Mouse (Mus musculus) 3T3-L1 (cell line): ENCODE measurements at regions not wholly inside any gene's neighbourhood (a gene's known extent, or its start where the extent isn't known, plus 50 kb on each side); places are given as distances from the start of the nearest gene placed in this dataset.

ENCODE experiments used
- DNase-seq: peaks from one replicate; pipeline ENCODE4 v3.0.0-alpha.2; 2015; ENCODE audit warnings: low read depth, low spot score

DNA sequence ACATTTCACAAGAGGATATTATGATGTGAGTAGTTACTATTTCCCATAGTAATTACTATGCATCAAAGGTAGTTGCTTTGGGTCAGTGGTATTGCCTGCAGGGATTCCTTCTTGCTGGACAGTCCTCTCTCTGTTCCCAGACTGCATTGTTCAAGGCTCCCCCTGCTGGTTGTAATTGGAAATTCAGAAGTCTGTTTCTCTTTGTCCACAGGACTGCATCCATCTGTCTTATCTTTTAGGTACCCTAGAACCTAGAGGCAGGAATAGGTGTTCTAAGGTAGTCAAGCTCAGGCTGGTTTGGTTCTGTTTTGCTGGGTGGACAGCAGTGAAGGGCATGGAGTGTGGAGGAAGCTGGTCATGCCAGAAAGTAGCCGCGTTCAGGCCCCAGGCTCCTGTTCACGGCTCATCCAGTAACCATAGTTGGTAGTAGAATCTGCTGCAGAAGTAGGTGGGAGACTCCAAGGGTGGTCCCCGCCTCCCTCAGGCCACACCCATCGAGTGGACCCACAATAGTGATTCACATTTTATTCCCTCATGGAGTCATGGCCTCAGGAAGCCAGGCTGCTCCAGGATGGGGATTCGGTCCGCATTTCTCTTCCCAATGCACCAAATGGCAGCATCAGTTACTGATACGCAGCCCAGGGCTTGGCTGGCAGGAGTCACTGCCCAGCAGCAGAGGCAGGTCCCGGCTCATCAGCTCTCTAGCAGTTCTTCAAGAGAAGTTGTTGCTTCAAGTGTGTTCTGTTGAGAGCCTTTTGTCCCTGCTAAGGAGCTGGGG, 51.7 kb upstream of the Caprin1 start:
- DNase-seq, result peak; percentile 89

DNA sequence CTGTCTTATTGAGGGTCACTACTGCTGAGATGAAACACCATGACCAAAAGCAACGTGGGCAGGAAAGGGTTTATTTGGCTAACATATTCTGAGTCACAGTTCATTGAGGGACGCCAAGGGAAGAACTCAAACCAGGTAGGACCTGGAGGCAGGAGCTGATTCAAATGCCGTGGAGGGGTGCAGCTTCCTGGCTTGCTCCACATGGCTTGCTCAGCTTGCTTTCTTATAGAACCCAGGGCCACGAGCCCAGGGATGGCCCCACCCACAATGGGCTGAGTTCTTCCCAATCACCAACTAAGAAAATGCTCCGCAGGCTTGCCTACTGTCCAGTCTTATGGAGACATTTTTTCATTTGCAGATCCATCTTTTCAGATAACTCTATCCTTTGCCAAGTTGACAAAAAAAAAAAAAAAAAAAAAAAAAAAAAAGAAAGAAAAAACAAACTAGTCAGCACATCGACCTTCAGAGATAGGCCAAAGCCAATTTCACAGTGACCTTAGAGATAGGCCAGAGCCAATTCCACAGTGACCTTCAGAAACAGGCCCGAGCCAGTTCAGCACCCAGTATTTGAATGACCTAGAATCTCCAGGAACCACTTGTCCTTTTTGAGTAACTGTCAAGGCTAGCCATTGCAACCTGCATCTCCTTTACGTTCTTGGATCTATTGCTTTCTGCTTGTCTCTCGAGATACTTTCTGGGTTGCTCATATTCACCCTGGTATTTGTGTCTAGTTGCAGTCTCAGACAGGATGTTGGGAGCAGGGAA, 52.5 kb upstream of the Caprin1 start:
- no peak for DNase-seq

DNA sequence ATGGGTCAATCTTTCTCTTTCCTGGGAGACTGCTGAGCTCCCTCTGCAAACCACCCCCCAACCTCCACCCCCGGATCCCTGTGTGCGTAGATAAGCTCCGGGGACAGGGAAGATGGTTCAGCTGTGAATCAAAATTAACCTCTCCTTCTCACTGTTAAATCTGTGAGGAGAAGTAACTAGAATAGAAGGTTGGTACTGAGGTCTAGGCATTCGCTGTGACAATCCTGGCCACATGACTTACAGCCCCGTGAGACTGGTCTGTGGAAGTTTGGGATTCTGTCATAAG, 53.0 kb upstream of the Caprin1 start:
- no peak for DNase-seq

DNA sequence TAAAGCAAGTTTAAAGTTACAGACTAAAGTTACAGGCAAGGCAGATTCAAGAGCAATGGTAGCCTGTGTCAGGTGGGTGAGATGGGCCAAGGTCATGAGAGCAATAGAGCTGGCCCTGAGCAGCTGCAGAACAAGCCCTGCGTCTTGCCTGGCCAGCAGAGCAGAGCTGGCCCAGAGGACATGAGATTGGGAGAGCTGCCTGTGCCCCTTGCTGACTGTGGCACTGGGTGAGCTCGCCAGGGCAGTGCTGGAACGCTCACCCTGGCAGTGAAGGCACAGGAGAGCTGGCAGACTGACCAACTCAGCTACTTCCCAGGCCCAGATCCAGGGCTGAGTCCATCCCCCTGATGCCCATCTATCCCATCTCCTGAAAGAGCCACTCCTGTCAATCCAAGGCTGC, 53.7 kb upstream of the Caprin1 start:
- DNase-seq, result no peak

DNA sequence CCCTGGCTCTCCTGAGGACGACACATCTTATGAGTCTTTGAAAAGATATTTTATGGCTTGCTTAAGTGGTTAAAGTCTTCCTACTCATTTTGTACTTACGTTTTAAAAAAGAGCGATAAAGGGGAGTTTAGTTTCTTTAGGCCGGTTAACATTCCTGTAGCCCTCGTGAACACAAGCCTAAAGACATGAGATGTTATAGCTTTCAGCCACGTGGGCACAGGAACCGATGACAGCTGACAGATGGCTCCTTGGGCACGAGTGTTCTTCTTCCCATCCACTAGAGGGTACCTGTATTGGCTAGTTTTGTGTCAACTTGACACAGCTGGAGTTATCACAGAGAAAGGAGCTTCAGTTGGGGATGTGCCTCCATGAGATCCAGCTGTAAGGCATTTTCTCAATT, 63.8 kb upstream of the Caprin1 start:
- DNase-seq, result no peak

DNA sequence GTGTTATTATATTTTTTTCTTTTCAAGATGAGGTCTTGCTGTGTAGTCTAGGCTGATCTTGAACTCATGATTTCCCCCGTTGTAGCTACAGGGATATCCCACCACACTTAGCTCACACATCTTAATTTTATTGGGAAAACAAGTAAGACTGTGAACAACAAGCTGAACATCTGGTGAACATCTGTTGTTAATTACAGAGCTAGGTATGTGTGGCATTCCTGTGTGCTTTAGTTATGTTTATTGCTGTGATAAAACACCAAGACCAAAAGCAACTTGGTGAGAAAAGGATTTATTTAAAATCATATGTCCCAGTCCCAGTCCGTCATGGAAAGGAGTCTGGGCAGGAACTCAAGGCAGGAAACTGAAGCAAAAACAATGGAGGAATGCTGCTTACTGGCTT, 66.8 kb upstream of the Caprin1 start:
- DNase-seq, result peak; percentile 34

DNA sequence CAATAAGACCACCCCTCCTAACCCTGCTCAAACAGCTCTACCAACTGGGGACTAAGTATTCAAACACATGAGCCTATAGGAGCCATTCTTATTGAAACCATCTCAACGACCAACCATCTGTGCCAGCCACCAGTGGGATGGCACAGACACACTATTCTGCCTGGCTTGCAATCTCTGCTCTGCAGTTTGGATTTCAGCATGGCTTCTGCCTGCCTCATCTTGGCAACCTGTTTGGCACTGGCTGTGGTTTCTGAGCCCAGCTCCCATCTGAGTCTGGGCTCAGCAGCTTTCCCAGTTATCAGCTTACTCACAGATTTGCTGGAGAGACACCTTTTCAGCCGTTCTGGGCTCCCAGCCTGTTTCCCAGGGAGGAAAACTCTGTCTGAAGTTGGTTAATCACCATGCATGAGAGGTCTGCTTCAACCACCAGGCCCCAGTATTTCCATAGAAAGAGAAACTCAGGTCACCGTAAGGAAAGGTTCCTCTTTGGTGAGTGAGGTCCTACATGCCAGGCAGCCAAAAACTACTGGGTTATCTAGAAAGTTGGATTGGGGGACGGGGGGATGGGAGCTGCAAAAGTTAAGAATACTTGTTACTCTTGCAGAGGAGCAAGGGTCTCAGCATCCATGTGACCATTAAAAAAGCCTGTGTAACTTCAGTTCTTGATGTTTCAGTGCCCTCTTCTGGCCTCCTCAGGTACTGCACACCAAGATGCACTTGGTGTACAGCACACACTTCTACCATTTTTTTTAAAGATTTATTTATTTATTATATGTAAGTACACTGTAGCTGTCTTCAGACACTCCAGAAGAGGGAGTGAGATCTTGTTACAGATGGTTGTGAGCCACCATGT, 68.1 kb upstream of the Caprin1 start:
- peak; percentile 75 for DNase-seq

DNA sequence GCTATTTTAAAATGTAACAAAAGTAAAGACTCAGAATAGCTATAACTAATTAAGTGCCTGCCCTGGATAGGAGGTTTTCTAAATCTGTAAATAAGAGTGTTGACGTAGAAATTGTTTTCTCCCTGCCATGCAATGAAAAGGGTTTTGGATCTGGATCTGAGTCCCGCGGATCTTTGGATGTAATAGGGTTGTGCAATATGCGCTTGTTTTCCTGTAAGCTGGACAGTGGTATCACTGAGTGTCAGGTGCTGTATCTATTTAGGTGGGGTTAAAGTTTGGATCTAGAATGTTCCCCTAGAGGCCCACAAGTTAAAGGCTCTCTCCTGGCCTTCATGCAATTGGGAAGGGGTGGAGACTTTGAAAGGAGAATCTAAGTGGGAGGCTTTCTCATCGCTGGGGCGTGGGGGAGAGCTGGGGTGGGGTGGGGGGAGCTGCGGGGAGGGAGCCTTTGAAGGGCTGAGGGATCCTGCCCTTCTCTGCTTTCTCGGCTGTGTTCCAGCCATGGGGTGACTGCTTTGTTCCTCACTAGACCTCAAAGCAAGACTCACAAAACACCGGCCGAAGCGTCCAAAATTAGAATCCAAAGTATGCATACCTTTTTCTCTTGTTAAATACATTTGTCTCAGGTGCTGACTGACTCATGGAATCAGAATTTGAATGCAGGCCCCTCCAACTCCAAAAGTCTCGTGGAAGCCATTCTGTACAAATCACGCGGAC, 70.0 kb upstream of the Caprin1 start:
- no peak for DNase-seq

DNA sequence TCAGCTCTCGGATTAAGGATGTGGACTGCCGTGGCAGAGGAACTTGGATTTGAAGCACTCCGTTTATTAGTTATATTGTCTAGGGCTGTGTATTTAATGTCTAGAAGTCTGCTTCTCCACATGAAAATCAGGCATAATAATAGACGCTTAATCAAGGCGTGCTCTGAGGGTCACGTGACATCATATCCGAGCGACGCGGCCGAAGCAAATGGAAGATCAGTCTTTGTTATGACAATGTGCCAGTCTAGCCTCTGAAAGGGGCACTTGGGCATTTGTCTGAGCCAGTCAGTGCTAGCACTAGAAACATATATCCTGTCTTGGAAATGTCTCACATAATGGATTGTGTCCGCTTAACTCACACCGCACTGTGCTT, 70.5 kb upstream of the Caprin1 start:
- DNase-seq, result no peak

DNA sequence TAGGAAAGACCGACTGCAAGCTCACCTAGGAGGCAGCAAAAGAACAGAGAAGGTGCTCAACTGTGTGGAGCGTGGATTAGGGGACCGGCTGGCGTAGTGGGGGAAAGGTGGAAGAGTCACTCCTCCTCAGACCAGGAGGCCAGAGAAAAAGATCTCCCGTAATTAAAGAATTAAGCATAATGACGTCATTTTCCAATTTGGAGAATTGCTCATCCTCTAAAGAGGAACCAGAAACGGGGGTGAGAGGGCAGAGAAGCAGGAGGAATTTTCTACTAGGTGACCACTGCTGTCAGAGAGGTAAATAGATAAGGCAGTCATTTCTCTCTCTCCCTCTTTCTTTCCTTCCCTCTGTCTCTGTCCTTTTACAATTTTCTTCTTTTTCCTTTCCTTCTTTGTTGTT, 71.2 kb upstream of the Caprin1 start:
- DNase-seq, result no peak

DNA sequence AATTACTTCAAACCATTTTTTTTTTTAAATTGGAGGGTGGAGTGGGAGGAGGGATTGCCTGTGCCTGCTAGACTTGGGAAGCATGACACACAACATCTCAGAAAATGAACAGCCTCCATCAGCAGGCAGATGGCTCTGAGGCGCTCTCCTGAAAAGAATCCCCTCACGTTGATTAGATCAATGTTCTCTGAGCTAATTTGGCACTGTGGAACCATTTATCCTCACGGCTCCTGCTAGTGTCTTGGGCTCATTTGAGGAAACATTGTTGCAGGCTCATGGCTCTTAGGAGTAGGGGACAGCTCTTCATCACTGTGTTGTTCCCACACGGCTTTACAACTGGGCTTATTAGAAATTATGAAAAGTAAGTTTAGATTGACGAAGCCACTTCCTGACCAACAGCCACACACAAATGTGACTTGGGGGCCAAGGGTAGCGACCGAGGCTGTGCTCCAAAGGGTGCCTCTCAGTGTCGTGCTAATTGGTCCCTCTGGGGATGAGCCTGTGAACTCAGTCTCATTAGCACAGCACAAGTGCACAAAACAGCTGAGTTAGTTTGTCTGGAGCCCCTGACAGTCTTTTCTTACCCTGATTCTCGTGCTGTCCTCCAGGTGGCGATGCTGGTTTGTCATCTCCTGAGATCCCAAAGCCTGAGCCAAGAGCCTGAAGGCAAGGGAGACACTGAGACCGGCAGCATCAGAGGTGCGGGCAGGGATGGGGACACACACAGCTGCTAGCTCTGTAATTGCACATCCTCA, 74.2 kb upstream of the Caprin1 start:
- DNase-seq, result peak; percentile 76

DNA sequence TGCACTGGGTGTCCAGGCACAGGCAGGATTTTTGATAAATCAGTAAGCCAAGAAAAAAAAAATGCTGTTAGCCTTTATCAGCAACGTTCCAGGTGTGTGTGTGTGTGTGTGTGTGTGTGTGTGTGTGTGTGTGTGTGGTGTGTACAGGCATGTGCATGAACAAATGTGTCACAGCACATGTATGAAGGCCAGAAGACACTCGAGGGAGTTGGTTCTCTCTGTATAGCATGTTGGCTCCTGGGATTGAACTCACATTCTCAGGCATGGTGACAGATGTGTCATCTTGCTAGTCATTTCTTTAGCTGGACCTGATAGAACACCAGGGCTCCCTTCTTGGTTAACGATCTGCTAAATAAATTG, 74.8 kb upstream of the Caprin1 start:
- no peak for DNase-seq

DNA sequence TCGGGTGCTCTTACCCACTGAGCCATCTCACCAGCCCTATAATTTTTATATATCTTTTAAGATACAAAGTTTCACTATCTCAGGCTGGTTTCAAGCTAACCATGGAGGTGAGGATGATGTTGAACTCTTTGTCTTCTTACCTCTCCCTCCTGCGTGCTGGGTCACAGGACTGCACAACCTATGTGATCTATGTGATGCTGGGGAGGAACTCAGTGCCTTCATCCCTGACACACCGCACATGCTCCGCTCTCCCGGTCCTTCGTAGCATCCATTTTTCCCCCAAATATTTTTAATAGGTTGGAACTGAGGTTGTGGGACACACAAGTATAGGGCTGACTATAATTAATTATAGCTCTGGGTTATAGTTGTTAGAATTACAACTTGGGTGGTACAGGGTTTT, 75.9 kb upstream of the Caprin1 start:
- DNase-seq, result no peak

DNA sequence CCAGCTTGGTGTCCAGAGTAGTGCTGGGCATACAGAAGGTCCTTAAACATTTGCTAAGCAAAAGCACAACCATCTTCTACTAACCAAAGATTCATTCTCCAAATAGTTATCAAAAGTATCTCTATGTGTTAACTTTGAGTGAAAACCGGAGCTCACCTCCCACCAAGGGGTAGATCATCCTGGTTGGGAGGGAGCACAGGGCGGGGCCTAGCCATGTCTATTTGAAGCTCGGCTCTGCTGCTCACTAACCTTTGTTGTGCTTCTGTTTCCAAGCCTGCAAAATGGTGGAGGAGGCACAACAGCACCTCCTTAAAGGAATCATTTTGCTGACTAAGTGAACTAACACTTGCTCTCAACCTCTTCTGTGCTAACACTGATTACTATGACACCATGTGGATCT, 77.0 kb upstream of the Caprin1 start:
- DNase-seq, result no peak

DNA sequence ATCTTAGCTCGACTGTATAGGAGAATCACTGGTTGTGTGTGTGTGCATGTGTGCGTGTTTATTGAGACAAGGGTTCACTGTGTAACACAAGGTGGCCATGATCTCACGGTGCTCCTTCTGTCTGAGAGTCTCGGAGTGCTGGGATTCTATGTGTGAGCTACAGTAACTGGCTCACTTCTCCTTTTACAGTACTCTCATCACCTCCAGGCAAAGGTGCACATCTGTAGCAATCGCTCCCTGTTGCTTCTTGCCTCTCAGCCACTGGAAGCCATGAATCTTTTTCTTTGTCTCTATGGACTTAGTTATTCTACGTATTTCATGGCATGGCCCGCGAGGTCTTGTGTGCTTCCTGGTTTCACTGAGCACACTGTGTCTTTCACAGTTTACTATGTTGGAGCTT, 78.3 kb upstream of the Caprin1 start:
- DNase-seq, result no peak

DNA sequence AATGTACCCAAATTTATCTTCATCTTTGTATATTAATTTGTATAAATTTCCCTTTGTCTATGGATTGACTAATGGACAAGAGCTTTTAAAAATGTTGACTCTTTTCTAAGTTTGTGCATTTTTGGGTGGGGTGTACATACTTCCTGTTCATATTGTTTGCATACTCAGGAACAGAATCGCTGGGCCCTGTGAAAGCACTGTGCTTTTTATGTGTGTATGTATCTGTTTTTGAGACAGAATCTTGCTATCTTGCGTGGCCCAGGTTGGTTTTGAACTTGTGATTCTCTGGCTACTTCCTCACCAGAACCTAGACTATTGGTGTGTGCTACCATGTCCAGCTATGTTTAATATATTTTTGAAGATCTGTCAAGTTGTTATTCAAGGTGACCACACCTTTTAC, 78.8 kb upstream of the Caprin1 start:
- DNase-seq, result no peak

DNA sequence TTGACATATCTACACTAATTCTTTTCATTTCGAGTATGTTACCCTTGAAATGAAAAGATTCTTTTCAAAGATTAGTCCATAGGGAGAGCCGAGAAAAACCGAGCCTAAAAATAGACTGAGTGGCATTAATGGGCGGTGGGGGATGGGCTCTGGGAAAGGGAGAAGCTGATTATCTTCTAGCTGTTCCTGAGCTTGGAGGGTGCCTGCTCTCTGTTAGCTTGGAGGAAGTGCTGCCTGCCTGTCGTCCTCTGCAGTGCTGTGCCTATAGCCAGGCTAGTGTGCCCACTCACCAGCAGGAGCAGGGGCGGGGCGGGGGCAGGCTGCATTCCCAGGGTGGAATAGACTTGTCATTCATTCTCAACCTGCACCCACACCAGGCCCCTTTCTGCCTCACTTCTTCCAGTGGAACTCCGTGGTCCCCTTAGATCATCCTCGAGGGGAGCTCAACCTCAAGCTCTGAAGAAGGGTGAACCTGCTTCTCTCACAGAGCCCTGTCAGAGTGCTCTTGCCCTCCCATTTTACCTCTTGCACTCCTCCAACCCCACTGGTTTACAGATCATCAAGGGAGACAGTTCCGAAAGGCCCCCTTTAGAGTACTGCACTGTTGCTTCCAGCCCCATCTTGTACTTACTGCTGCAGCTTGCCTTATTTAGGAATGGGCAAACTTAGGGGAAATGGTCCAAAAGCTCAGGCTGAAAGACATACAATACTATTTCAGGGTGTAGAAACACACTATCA, 76.6 kb upstream of the Lmo2 start:
- DNase-seq, result no peak

DNA sequence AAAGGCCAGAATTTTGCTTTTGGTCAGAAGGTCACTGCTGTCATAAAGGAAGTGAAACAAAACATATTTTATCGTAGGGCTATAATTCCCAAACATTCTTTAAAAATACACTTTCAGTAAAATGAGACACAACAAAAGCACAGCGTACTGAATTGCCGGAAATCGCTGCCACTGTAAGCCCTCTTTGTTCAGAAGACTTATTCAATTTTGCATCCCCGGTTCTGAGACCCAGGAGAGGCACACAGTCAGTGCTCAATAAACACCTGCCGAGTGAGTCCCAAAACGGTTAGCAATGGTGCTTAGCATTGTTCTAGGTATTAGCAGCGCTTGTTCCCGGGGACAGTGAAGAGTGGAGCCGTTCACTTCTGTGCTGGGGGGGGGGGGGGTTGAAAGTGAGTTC, 72.9 kb upstream of the Lmo2 start:
- DNase-seq, result no peak

DNA sequence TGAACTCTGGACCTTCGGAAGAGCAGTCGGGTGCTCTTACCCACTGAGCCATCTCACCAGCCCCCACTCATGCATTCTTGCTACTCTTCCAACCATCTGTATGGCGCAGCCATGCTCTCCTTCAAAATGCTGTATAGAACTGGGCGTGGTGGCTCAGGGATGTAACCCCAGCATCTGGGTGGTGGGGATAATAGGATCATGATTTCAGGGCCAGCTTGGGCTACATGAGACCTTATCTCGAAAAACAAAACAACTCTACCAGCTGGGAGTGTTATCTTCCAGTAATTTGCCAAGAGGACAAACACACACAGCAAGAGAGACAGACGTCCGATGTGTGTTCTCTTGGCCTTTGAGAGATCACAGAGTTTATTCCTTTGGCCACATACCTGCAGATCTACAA, 69.8 kb upstream of the Lmo2 start:
- no peak for DNase-seq

DNA sequence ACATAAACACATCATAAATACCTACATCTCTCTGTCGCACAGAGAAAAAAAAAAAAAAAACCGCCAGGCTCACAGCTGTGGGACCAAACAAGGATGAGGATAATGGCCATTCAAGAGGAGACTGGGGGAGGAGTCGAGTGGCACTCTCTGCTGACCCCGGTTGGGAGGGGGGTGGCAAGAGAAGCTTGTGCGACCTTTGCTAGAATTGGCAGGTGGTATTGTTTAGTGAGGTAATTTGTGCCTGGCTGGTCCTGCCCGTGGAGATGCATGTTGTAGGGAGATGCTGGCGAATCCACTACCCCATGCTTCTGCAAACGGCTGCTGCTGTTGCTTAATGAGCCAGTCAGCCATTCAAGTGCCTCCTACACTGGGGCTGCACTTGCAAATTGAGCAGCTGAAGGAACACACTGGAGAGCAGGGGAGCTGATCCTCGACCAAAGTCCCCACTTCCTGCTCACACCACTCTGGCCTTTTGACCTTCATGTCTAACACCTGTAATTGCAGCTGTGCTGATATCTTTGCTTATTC, 66.5 kb upstream of the Lmo2 start:
- DNase-seq, result no peak
